8 mouse cellular contexts compared by ENCODE assay signal in genomic region chr11:107510362-107511269, GRCm38 (mm10). TPM values are rescaled to one million over a fixed set of nuclear protein-coding genes. Genes with fewer than 3 reads are reported as not detected.
DNase-seq lines count a peak whose midpoint lies in the region; ATAC-seq and TF ChIP-seq lines count a peak whose summit lies in the region.

No protein-coding gene starts in this region.

- peaks cover 13% of the 10 kb centered on the region for H3K4me1 ChIP-seq in G1E (ENCODE audit: insufficient read depth, low read depth, low read length)
- peaks cover 11% of the 10 kb centered on the region for H3K4me1 ChIP-seq in intestine, embryonic 16.5 days (ENCODE audit: control insufficient read depth, insufficient read depth, low read length)
- peaks cover 20% of the 10 kb centered on the region for H3K4me1 ChIP-seq in lung, embryonic 15.5 days

- H3K4me2 ChIP-seq in intestine, embryonic 16.5 days (ENCODE audit: low read depth, low read length) = peak overlapping the region; percentile 49
- peak overlapping the region; percentile 40 for H3K4me2 ChIP-seq in lung, embryonic 15.5 days

- peaks cover 26% of the 10 kb centered on the region for H3K27me3 ChIP-seq in G1E (ENCODE audit: insufficient read depth, low read length)
- no peaks in the 10 kb centered on the region for H3K27me3 ChIP-seq in intestine, embryonic 16.5 days (replicated peaks; ENCODE audit: control insufficient read depth, insufficient read depth, low read length)
- no peaks in the 10 kb centered on the region for H3K27me3 ChIP-seq in lung, embryonic 15.5 days

- 6% methylated on average over 18 of the region's 18 CpGs for WGBS in intestine, embryonic 16.5 days
- WGBS in lung, embryonic 15.5 days = 5% methylated on average over 18 of the region's 18 CpGs

- TF ChIP-seq CTCF in G1E (IDR thresholded peaks at IDR 0.05; ENCODE audit: low read depth, low read length) = no peak

- DNase-seq in G1E (ENCODE audit: low spot score) = peak; percentile 11
- peak; percentile 21 for DNase-seq in brain, adult 2 months (ENCODE audit: low read depth, low spot score)
- DNase-seq in retina, embryonic 14.5 days (ENCODE audit: low spot score) = peak; percentile 22
- no peak for DNase-seq in spleen, adult 12 weeks (ENCODE audit: low spot score)
- no peak for DNase-seq in left cerebral cortex, adult 11 months (ENCODE audit: low spot score)

- H3K36me3 ChIP-seq in G1E (replicated peaks) = no peaks in the 10 kb centered on the region
- H3K36me3 ChIP-seq in intestine, embryonic 16.5 days (ENCODE audit: control insufficient read depth, insufficient read depth, low read length) = no peaks in the 10 kb centered on the region
- no peaks in the 10 kb centered on the region for H3K36me3 ChIP-seq in lung, embryonic 15.5 days

- H3K9ac ChIP-seq in intestine, embryonic 16.5 days (ENCODE audit: low read depth, low read length) = peak overlapping the region; percentile 44; the same call in 1 of the 2 replicates
- H3K9ac ChIP-seq in lung, embryonic 15.5 days = peak overlapping the region; percentile 27; the same call in 1 of the 2 replicates

- H3K4me3 ChIP-seq in G1E (ENCODE audit: low read depth, low read length) = no peak overlapping the region; the same call in 1 of the 2 replicates
- H3K4me3 ChIP-seq in intestine, embryonic 16.5 days (ENCODE audit: low read length) = peak overlapping the region; percentile 11
- H3K4me3 ChIP-seq in lung, embryonic 15.5 days = 0 out of 2 replicates have a peak overlapping the region, but pooled peaks have one; percentile 0

- no peaks in the 10 kb centered on the region for H3K9me3 ChIP-seq in G1E (replicated peaks)
- H3K9me3 ChIP-seq in intestine, embryonic 16.5 days (ENCODE audit: control insufficient read depth, low read length) = no peaks in the 10 kb centered on the region
- H3K9me3 ChIP-seq in lung, embryonic 15.5 days = no peaks in the 10 kb centered on the region

- peak; percentile 74 for ATAC-seq in G1E (ENCODE audit: extremely low read depth, insufficient number of reproducible peaks, low FRiP score, poor library complexity, severe bottlenecking)
- peak; percentile 85 for ATAC-seq in granulocyte monocyte progenitor cell, adult 5-6 weeks (replicated peaks; ENCODE audit: poor library complexity, severe bottlenecking)
- peak; percentile 74 for ATAC-seq in intestine, embryonic 16.5 days
- peak; percentile 51; the same call in 1 of the 2 replicates for ATAC-seq in lung, embryonic 15.5 days (ENCODE audit: borderline replicate concordance, extremely low read depth, low FRiP score, low TSS enrichment)

- H3K27ac ChIP-seq in intestine, embryonic 16.5 days (ENCODE audit: low read length) = no peak overlapping the region
- H3K27ac ChIP-seq in lung, embryonic 15.5 days = no peak overlapping the region

RNA-seq across cellular contexts. Expression of gene Psmd12, which starts 31.3 kb away (rescaled TPM):
- total RNA-seq in G1E (2014; fragmentation: Nextera tagmentation) = 77.4 and 90.2 TPM in 2 replicates
- 116 and 121 TPM in 2 replicates for total RNA-seq in G1E (2017)
- polyA plus RNA-seq in G1E (2012) = 31.4 and 39.1 TPM in 2 replicates
- 79.4 and 82.9 TPM in 2 replicates for total RNA-seq in granulocyte monocyte progenitor cell, adult 5-6 weeks (2014; fragmentation: Nextera tagmentation)
- total RNA-seq in granulocyte monocyte progenitor cell, adult 5-6 weeks (2017) = 149 and 152 TPM in 2 replicates
- 144 and 154 TPM in 2 replicates for polyA plus RNA-seq in intestine, embryonic 16.5 days (2015; fragmentation: Nextera tagmentation; extraction: Ambion mirVana)
- polyA plus RNA-seq in lung, embryonic 15.5 days (2015; fragmentation: Nextera tagmentation; extraction: Ambion mirVana) = 166 and 178 TPM in 2 replicates

RNA-seq across cellular contexts. Expression of gene Helz, which starts 37.1 kb away (rescaled TPM):
- total RNA-seq in G1E (2014; fragmentation: Nextera tagmentation) (63.5 and 92.8 TPM in 2 replicates), G1E (2017) (21.7 and 23.8 TPM in 2 replicates)
- polyA plus RNA-seq in G1E (2012) = 97.3 and 114 TPM in 2 replicates
- total RNA-seq in granulocyte monocyte progenitor cell, adult 5-6 weeks (2014; fragmentation: Nextera tagmentation) = 32.8 and 36.7 TPM in 2 replicates
- 13.6 and 20.3 TPM in 2 replicates for total RNA-seq in granulocyte monocyte progenitor cell, adult 5-6 weeks (2017)
- polyA plus RNA-seq in intestine, embryonic 16.5 days (2015; fragmentation: Nextera tagmentation; extraction: Ambion mirVana) = 12.8 and 13.5 TPM in 2 replicates
- 17.1 and 20.2 TPM in 2 replicates for polyA plus RNA-seq in lung, embryonic 15.5 days (2015; fragmentation: Nextera tagmentation; extraction: Ambion mirVana)

RNA-seq across cellular contexts. Expression of gene Pitpnc1, which starts 40.1 kb away (rescaled TPM):
- total RNA-seq in G1E (2014; fragmentation: Nextera tagmentation) (53.5 and 54.8 TPM in 2 replicates), G1E (2017) (27.9 and 31.5 TPM in 2 replicates)
- 9.9 and 10.1 TPM in 2 replicates for polyA plus RNA-seq in G1E (2012)
- total RNA-seq in granulocyte monocyte progenitor cell, adult 5-6 weeks (2014; fragmentation: Nextera tagmentation) = 18.3 and 28.0 TPM in 2 replicates
- 11.7 and 13.9 TPM in 2 replicates for total RNA-seq in granulocyte monocyte progenitor cell, adult 5-6 weeks (2017)
- 9.1 and 10.6 TPM in 2 replicates for polyA plus RNA-seq in intestine, embryonic 16.5 days (2015; fragmentation: Nextera tagmentation; extraction: Ambion mirVana)
- 15.9 and 16.7 TPM in 2 replicates for polyA plus RNA-seq in lung, embryonic 15.5 days (2015; fragmentation: Nextera tagmentation; extraction: Ambion mirVana)

Comparison
In these comparisons a context has a peak if more than half of its experiments do, and no peak if none do; other contexts are left out.
1. DNase-seq: peak in G1E (single experiment), brain, adult 2 months (single experiment) and retina, embryonic 14.5 days (single experiment); none in spleen, adult 12 weeks (single experiment) and left cerebral cortex, adult 11 months (single experiment).
2. Peak in every context shown above with its lines, with median percentiles within 50 percentile points of each other: ATAC-seq.